Mouse (Mus musculus) T-helper 17 cell (primary cell): ENCODE measurements at regions not wholly inside any gene's neighbourhood (a gene's known extent, or its start where the extent isn't known, plus 50 kb on each side); places are given as distances from the start of the nearest gene placed in this dataset.
"Not testable (repeated sequence)": the region's sequence is repeated elsewhere in the genome, so short reads cannot be mapped to it uniquely, and the experiment has no call there.

Experiments used
- in situ Hi-C, 2 experiments: fragments of 300-600 bp; cut with MboI, MseI; formaldehyde crosslinking; loops; 1 replicate in 1 of 2; 2 replicates in 1 of 2; pipeline ENCODE4 v1.15.1; 2025; ENCODE audit warnings: high pct_unique_total_duplicates in 2 of 2

GRCm38 (mm10) chr2:99470856-99471465 is 803.9 kb upstream of the Gm10800 start:
- in situ Hi-C loops, result no loop called here

GRCm38 (mm10) chr2:99431254-99431653 is 764.2 kb upstream of the Gm10800 start:
- in situ Hi-C loops, result no loop called here

- in situ Hi-C loops, result no loop called here
These were observed 763.4 kb upstream of the Gm10800 start for GRCm38 (mm10) chr2:99430511-99430910.

GRCm38 (mm10) chr2:99421622-99422021 is 754.5 kb upstream of the Gm10800 start:
- in situ Hi-C loops, result no loop called here

DNA sequence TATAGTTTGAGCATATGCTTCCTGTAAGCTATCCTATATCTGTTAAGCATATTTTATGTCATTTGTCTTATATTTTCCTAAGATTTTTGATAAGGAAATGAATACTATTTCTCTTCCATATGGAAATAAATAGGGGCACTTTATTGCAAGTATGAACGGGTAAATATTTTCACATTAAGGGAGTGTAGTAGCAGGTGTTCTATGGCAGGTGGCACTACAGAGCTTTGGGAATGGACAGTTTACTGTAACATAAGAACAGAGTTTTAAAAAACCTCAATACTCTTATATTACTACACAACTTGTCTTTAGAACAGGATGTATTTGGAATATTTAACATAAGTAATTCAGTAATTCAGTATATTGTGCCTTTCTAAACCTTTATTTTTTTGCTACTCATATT is 742.4 kb upstream of the Gm10800 start:
- in situ Hi-C loops, result loop anchor here in 1 of 2 experiments (10.0 kb wide), 1 partner anchor 615 kb away; no protein-coding TSS in a partner anchor

GRCm38 (mm10) chr2:99379746-99380145 is 712.6 kb upstream of the Gm10800 start:
- in situ Hi-C loops, result no loop called here

DNA sequence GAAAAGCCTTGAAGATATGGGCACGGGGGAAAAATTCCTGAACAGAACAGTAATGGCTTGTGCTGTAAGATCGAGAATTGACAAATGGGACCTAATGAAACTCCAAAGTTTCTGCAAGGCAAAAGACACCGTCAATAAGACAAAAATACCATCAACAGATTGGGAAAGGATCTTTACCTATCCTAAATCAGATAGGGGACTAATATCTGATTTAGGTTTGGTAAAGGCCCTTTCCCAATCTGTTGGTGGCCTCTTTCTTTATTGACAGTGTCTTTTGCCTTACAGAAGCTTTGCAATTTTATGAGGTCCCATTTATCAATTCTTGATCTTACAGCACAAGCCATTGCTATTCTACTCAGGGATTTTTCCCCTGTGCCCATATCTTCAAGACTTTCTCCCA is 696.5 kb upstream of the Gm10800 start:
- in situ Hi-C loops, result not testable (repeated sequence)

GRCm38 (mm10) chr2:99329166-99329565 is 662.1 kb upstream of the Gm10800 start:
- in situ Hi-C loops, result no loop called here
